Mouse (Mus musculus): ENCODE measurements around the gene Prl.

DNA sequence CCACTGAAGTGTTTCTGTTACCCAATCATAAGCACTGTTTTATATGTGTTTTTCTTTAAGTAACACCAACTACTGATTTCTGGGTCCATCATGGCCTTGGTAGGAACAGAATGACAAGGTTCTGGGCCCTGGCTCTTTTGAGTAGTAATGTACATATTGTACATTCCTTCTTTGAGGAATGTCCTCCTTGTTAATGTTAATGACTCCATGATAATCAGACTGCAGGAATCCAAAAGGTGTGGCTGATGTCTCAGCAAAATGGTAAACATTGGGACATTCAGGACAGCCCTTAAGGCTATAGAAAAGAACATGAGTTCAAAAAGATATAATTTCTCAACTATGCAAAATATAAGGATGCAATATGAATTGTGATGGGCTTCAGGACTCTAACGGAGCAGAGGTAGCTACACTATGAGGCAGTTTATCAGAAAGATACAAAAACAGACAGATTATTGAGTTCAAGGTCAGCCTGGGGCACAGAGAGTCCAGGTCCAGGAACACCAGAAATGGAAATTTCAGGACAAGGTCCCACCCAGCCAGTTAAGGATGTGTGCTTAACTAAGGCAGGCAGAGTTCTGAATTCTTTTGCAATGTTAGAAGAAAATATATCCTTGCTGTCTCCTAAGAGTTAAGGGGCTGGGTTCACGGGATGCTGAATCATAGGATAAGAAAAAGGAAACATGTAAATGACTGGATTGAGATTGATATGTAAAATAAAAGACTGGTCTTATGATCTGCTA is 28.7 kb upstream of the Prl start:
- TF ChIP-seq CTCF (IDR thresholded peaks at IDR 0.05; ENCODE audit: borderline replicate concordance, insufficient read depth, low read depth, low read length) (no peak), POLR2A (IDR thresholded peaks at IDR 0.05; ENCODE audit: borderline replicate concordance, insufficient read depth, low read length) (no peak)

Measured in cerebellum, adult 2 months (tissue).